Mouse (Mus musculus) hindbrain, embryonic 12.5 days (tissue): ENCODE data around the gene Castor2. TPM values are rescaled to one million over a fixed set of nuclear protein-coding genes. Genes with fewer than 3 reads are reported as not detected.

Experiments
- ATAC-seq: fragments of 200-750 bp; cut with Nextera tagmentation; 2 replicates; pipeline ENCODE4 v1.8.0; 2017; ENCODE audit warnings: moderate TSS enrichment; ENCODE audit not compliant: low FRiP score
- H3K27ac ChIP-seq: fragments of 300-500 bp; sonication (generic); 2 replicates; pipeline ENCODE4 v1.5.1; 2016; ENCODE audit warnings: mild to moderate bottlenecking
- H3K27me3 ChIP-seq: fragments of 300-500 bp; sonication (generic); 2 replicates; pipeline ENCODE4 v1.6.1; 2016; ENCODE audit warnings: mild to moderate bottlenecking
- H3K36me3 ChIP-seq: fragments of 300-500 bp; sonication (generic); 2 replicates; pipeline ENCODE4 v1.6.1; 2016; ENCODE audit warnings: mild to moderate bottlenecking
- H3K4me1 ChIP-seq: fragments of 300-500 bp; sonication (generic); 2 replicates; pipeline ENCODE4 v1.6.1; 2016
- H3K4me2 ChIP-seq: fragments of 300-500 bp; sonication (generic); replicated peaks from 2 replicates; pipeline ENCODE4 v1.6.1; 2016; ENCODE audit warnings: mild to moderate bottlenecking
- H3K4me3 ChIP-seq: fragments of 300-500 bp; sonication (generic); 2 replicates; pipeline ENCODE4 v1.5.1; 2016; ENCODE audit warnings: mild to moderate bottlenecking
- H3K9ac ChIP-seq: fragments of 300-500 bp; sonication (generic); 2 replicates; pipeline ENCODE4 v1.6.1; 2016; ENCODE audit warnings: mild to moderate bottlenecking, moderate library complexity
- H3K9me3 ChIP-seq: fragments of 300-500 bp; sonication (generic); replicated peaks from 2 replicates; pipeline ENCODE4 v1.6.1; 2016; ENCODE audit warnings: mild to moderate bottlenecking
- WGBS: fragments of 180-500 bp; shearing (Covaris S2); methylation state at CpG from one replicate; pipeline ENCODE4 v1.1.7; 2016; 5-methylcytosine and 5-hydroxymethylcytosine counted together
- polyA plus RNA-seq: library from polyadenylated mRNA; unstranded; fragments of >200 nt; fragmentation: Nextera tagmentation; extraction: Ambion mirVana; gene quantifications from 2 replicates; pipeline ENCODE4 v1.2.1, GENCODE M21; 2016

Castor2 gene
- polyA plus RNA-seq, 1 experiment from 2014 or later, result 22.4 TPM

DNA sequence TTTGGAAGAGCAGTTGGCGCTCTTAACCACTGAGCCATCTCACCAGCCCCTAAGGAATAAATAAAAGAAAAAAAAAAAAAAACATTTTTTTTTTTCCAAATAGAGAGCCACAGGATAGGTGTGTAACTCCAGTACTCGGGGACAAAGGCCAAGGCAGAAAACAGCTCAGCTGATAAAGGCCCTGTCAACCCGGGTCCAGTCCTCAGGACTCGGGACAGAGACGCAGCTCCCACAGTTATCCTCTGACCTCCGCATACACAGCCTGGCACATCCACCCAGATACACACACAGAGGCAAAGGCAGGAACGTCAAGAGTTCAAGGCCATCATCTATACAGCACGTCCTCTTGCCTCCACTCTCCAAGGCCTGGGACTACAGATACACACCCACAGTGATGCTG is 70.7 kb downstream of the Castor2 start:
- H3K4me2 ChIP-seq, result no peak overlapping the region
- no peak overlapping the region for H3K9ac ChIP-seq
- no peak overlapping the region for H3K4me3 ChIP-seq
- peaks cover 5% of the 10 kb centered on the region; the same call in 1 of the 2 replicates for H3K4me1 ChIP-seq
- no peak for ATAC-seq
- 96% methylated on average over 8 of the region's 8 CpGs for WGBS
- H3K9me3 ChIP-seq, result no peaks in the 10 kb centered on the region
- H3K36me3 ChIP-seq, result peaks cover 22% of the 10 kb centered on the region
- no peaks in the 10 kb centered on the region for H3K27me3 ChIP-seq
- H3K27ac ChIP-seq, result no peak overlapping the region

DNA sequence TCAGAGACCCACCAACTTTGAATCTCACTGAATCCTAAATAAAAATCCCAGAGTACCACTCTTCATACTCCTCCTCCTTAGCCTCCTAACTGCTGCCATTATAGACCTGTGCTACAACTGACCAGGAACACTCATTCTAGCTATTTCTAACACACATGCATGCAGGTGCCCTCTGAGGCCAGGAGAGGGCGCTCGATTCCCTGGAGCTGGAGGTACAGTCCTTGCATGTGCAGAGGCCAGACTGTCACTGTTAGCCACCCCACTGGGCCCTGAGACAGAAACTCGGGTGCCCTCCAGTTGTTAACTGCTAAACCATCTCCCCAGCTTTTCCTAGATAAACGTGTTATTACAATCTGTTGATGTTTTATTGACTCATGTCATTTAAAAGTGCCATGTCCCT is 73.7 kb downstream of the Castor2 start:
- Histone ChIP-seq H3K36me3 (peaks cover 11% of the 10 kb centered on the region; the same call in 1 of the 2 replicates), H3K4me3 (no peak overlapping the region), H3K4me2 (no peak overlapping the region), H3K9me3 (no peaks in the 10 kb centered on the region), H3K4me1 (peaks cover 13% of the 10 kb centered on the region), H3K27ac (no peak overlapping the region), H3K9ac (no peak overlapping the region), H3K27me3 (no peaks in the 10 kb centered on the region)
- no peak for ATAC-seq
- WGBS, result 39% methylated on average over 4 of the region's 4 CpGs

GRCm38 (mm10) chr5:134175696-134176095 is 76.2 kb downstream of the Castor2 start:
- H3K4me1 ChIP-seq, result peaks cover 13% of the 10 kb centered on the region
- H3K27ac ChIP-seq, result peak overlapping the region; percentile 67
- peak overlapping the region; percentile 91 for H3K4me2 ChIP-seq
- H3K4me3 ChIP-seq, result peak overlapping the region; percentile 96
- no peaks in the 10 kb centered on the region for H3K9me3 ChIP-seq
- no peak for ATAC-seq
- WGBS, result 11% methylated on average over 10 of the region's 10 CpGs
- H3K27me3 ChIP-seq, result no peaks in the 10 kb centered on the region; the same call in 1 of the 2 replicates
- H3K9ac ChIP-seq, result peak overlapping the region; percentile 68
- peaks cover 11% of the 10 kb centered on the region; the same call in 1 of the 2 replicates for H3K36me3 ChIP-seq

- H3K36me3 ChIP-seq, result peaks cover 6% of the 10 kb centered on the region; the same call in 1 of the 2 replicates
- peak within 1 kb of the TSS; percentile 91 for H3K4me2 ChIP-seq
- H3K9me3 ChIP-seq, result no peaks in the 10 kb centered on the region
- peak within 1 kb of the TSS; percentile 96 for H3K4me3 ChIP-seq
- H3K27me3 ChIP-seq, result no peaks in the 10 kb centered on the region; the same call in 1 of the 2 replicates
- peak; percentile 91 for ATAC-seq
- H3K27ac ChIP-seq, result peak within 1 kb of the TSS; percentile 67
- H3K4me1 ChIP-seq, result peaks cover 13% of the 10 kb centered on the region
- H3K9ac ChIP-seq, result peak within 1 kb of the TSS; percentile 68
- under 1% methylated on average over 70 of the region's 72 CpGs for WGBS
These were observed 76.8 kb downstream of the Castor2 start, which contains the start of gene Rcc1l for GRCm38 (mm10) chr5:134176169-134176881. TSS of gene Rcc1l (minus strand) at chr5:134176774.

GRCm38 (mm10) chr5:134178536-134178935 is 79.0 kb downstream of the Castor2 start:
- no peak overlapping the region for H3K27ac ChIP-seq
- no peaks in the 10 kb centered on the region; the same call in 1 of the 2 replicates for H3K27me3 ChIP-seq
- WGBS, result 71% methylated on average over 7 of the region's 7 CpGs
- no peaks in the 10 kb centered on the region for H3K36me3 ChIP-seq
- H3K4me2 ChIP-seq, result no peak overlapping the region
- H3K9ac ChIP-seq, result no peak overlapping the region
- ATAC-seq, result no peak
- H3K9me3 ChIP-seq, result no peaks in the 10 kb centered on the region
- H3K4me3 ChIP-seq, result no peak overlapping the region
- peaks cover 29% of the 10 kb centered on the region for H3K4me1 ChIP-seq

DNA sequence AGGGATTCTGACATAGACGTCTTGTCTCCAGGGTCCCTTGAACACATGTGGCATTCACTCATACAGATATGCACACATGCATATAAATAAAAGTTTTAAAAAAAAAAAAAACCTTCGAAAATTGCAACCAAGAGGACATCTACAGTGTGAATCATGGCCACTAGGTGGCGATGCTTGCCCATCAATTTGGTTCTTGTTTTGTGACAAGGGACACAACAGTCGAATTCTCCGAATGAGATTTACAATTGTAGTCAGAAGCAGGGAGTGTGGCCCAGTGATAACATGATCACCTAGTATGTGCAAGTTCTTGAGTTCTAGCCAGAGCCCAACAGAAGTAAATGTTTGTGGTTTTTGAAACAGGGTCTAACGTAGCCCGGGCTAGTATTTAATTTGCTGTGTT is 80.4 kb downstream of the Castor2 start:
- H3K4me3 ChIP-seq, result no peak overlapping the region
- no peak overlapping the region for H3K4me2 ChIP-seq
- WGBS, result 27% methylated on average over 7 of the region's 7 CpGs
- ATAC-seq, result no peak
- peaks cover 27% of the 10 kb centered on the region for H3K4me1 ChIP-seq
- no peak overlapping the region for H3K27ac ChIP-seq
- H3K9ac ChIP-seq, result no peak overlapping the region
- no peaks in the 10 kb centered on the region for H3K36me3 ChIP-seq
- no peaks in the 10 kb centered on the region for H3K9me3 ChIP-seq
- H3K27me3 ChIP-seq, result no peaks in the 10 kb centered on the region; the same call in 1 of the 2 replicates

DNA sequence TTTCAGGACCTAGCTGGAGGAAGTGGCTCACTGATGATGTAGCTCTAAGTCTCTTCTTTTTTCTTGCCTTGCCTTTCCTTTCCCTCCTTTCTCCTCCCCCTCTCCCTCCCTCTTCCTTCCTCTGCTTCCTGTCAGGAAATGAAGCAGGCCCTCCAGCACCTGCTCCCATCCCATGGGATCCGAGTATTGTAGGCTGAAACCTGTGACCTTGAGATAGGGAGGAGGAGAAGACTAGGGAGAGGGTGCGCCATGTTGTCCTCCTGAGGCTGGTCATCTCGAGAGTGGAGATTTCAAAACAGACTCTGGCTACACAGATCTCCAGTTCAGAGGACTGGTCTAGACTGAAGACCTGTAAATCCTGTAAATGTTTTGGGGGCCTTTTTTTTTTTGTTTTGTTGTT is 82.7 kb downstream of the Castor2 start:
- no peaks in the 10 kb centered on the region; the same call in 1 of the 2 replicates for H3K27me3 ChIP-seq
- no peak overlapping the region for H3K27ac ChIP-seq
- no peak overlapping the region for H3K4me3 ChIP-seq
- 51% methylated on average over 3 of the region's 3 CpGs for WGBS
- no peak for ATAC-seq
- H3K36me3 ChIP-seq, result no peaks in the 10 kb centered on the region
- H3K4me2 ChIP-seq, result no peak overlapping the region
- H3K4me1 ChIP-seq, result peaks cover 19% of the 10 kb centered on the region
- no peaks in the 10 kb centered on the region for H3K9me3 ChIP-seq
- H3K9ac ChIP-seq, result no peak overlapping the region

- Histone ChIP-seq H3K9me3 (no peaks in the 10 kb centered on the region), H3K4me1 (peaks cover 19% of the 10 kb centered on the region), H3K4me2 (peak overlapping the region; percentile 71), H3K4me3 (no peak overlapping the region), H3K27ac (no peak overlapping the region), H3K27me3 (no peaks in the 10 kb centered on the region; the same call in 1 of the 2 replicates), H3K9ac (no peak overlapping the region), H3K36me3 (no peaks in the 10 kb centered on the region)
- 74% methylated on average over 4 of the region's 4 CpGs for WGBS
- ATAC-seq, result no peak
These were observed 83.2 kb downstream of the Castor2 start for GRCm38 (mm10) chr5:134182735-134183134.

DNA sequence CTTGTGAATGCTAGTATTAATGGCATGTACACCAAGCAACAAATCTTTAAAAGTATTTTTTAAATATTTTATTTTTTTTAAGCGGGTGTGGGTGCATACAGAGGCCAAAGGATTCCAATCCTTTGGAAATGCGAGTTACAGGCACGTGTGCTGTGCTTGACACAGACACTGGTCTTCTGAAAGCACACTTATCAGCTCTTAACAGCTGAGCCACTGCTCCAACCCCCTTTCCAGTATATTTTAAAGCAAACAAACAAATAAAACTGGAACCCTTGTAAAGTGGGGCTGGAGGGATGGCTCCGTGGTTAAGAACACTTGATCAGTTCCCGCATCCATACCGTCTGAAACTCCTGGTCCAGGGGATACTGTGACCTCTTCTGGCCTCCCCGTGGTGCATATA is 83.7 kb downstream of the Castor2 start:
- H3K27me3 ChIP-seq, result no peaks in the 10 kb centered on the region; the same call in 1 of the 2 replicates
- no peak for ATAC-seq
- no peaks in the 10 kb centered on the region for H3K9me3 ChIP-seq
- peaks cover 19% of the 10 kb centered on the region for H3K4me1 ChIP-seq
- H3K4me2 ChIP-seq, result peak overlapping the region; percentile 71
- peak overlapping the region; percentile 79 for H3K9ac ChIP-seq
- H3K27ac ChIP-seq, result peak overlapping the region; percentile 93
- WGBS, result 58% methylated on average over 7 of the region's 7 CpGs
- no peaks in the 10 kb centered on the region for H3K36me3 ChIP-seq
- H3K4me3 ChIP-seq, result peak overlapping the region; percentile 76

- peak; percentile 95 for ATAC-seq
- Histone ChIP-seq H3K4me1 (peaks cover 19% of the 10 kb centered on the region), H3K36me3 (no peaks in the 10 kb centered on the region), H3K4me2 (peak within 1 kb of the TSS; percentile 71), H3K27ac (peak within 1 kb of the TSS; percentile 93), H3K27me3 (no peaks in the 10 kb centered on the region), H3K4me3 (peak within 1 kb of the TSS; percentile 76), H3K9me3 (no peaks in the 10 kb centered on the region), H3K9ac (peak within 1 kb of the TSS; percentile 79)
- WGBS, result under 1% methylated on average over 83 of the region's 92 CpGs
These were observed 84.6 kb downstream of the Castor2 start, which contains the start of gene Gtf2ird2 for GRCm38 (mm10) chr5:134183880-134184808. TSS of gene Gtf2ird2 (plus strand) at chr5:134184019.

- WGBS, result 88% methylated on average over 3 of the region's 3 CpGs
- no peaks in the 10 kb centered on the region for H3K36me3 ChIP-seq
- no peak for ATAC-seq
- no peaks in the 10 kb centered on the region for H3K9me3 ChIP-seq
- no peak overlapping the region for H3K4me3 ChIP-seq
- H3K27me3 ChIP-seq, result no peaks in the 10 kb centered on the region
- no peak overlapping the region for H3K27ac ChIP-seq
- H3K9ac ChIP-seq, result 0 out of 2 replicates have a peak overlapping the region, but pooled peaks have one; percentile 28
- no peak overlapping the region for H3K4me2 ChIP-seq
- H3K4me1 ChIP-seq, result peaks cover 19% of the 10 kb centered on the region
These were observed 86.5 kb downstream of the Castor2 start for GRCm38 (mm10) chr5:134186059-134186458.
